Mouse (Mus musculus): ENCODE results near the gene St6galnac5.

The St6galnac5 gene

GRCm38 (mm10) chr3:152866035-152866965 lies 115.7 kb downstream of the St6galnac5 start:
- DNase-seq (ENCODE audit: low read depth) = no peak

DNA sequence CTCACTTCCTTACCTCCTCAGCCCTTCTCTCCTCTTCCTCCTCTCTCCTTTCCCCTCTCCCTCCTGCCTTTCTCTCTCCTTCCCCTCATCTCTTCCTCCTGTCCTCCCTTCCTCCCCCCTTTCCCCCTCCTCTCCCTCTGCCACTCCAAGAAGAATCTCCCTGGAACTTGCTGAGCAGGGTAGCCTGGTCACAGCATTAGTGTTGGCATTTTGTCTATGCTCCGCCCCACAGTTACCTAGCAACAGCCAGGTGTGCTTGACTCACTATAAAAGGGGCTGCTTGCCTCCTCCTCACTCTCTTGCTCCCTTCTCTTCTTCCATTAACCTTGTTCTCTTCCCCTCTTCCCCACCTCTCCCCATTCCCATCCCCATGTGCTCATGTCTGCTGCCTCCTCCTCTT lies 120.1 kb downstream of the St6galnac5 start:
- no peak for DNase-seq (ENCODE audit: low read depth)

- DNase-seq (ENCODE audit: low read depth) = no peak
Measured at GRCm38 (mm10) chr3:152861450-152861849, 120.6 kb downstream of the St6galnac5 start.

GRCm38 (mm10) chr3:152856095-152856494 lies 126.0 kb downstream of the St6galnac5 start:
- DNase-seq (ENCODE audit: low read depth) = no peak

DNA sequence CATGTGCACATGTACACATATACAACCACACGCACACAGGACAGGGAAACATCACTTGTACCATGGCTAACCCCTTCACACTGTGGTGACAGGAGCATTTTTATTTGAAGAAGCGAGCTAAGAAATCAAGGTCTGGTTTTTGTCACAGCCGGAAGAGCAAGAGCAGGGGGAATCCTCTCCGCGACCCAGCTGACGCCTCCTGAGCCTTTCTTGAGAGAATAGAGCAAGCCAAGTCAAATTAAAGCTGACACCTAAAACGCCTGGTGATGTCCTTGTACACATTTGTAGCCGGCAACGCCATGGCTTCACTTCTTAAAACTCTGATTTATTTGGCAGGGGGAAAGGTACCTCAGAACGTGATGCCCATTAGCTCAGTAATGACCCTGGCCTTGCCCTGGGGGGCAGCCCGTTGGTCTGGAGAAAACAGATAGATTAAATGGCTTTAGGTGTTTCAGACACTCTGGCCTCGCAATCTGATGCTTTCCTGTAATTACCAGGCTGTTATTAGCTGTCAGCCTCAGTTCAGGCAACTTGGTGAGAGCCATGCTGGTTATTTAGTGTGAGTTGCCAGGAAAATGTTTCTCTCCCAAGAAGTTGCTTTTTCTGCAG lies 126.9 kb downstream of the St6galnac5 start:
- DNase-seq (ENCODE audit: low read depth) = no peak

GRCm38 (mm10) chr3:152843925-152844324 lies 138.1 kb downstream of the St6galnac5 start:
- DNase-seq (ENCODE audit: low read depth) = no peak

DNA sequence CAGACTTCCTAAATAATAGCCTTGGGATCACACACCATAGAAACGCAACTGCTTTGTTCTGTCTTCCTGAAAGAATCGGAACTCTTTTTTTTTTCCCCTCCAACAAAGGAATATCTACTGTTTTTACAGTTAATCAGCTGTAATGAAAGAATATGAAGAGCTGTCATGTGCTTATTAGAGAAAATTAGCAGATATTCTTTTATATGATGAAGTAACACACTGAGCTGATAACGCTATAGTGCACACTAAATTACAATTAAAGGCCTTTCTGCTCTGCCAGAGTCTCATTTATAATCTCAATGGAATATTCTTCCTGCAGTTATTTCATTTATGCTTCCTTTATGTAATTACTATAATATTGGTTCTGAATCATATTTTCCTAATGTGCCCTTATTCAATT lies 139.4 kb downstream of the St6galnac5 start:
- DNase-seq (ENCODE audit: low read depth) = no peak

- no peak for DNase-seq (ENCODE audit: low read depth)
Measured at GRCm38 (mm10) chr3:152841264-152841663, 140.8 kb downstream of the St6galnac5 start.

DNA sequence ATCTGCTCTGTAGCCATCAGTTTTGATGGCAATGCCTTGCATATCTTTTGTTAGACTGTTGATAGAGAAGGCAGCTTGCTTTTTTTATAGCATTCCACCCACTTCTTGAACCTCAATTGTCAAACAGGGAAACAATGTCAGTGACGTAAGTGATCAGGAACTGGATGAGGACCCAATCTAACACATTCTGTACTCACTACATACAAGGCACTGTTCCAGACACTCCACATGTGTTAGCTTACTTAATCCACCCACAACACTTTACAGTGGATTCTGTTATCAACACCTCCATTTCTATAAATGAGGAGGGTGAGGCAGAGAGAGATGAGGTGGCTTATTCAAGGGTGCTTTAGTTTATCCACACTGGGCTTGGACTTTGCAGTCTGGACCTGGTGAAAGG lies 144.1 kb downstream of the St6galnac5 start:
- DNase-seq (ENCODE audit: low read depth) = no peak

DNA sequence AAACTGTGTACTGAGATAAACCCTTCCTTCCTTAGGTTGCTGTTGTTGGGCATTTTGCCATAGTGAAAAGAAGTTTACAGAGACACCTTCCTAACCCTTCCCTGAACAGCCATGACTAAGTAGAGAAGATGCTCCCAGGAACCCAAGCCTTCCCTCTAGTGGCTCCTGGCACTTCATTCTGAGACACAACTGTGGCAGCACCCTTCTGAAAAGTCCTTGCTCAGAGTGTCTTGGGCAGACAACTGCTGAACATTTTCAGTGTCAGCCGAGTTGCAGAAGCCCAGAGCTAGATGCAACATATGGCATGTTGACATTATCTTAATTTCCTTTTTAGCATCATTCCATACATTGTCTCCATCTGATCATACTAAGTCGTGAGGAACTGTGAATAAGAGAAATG lies 144.6 kb downstream of the St6galnac5 start:
- no peak for DNase-seq (ENCODE audit: low read depth)

- no peak for DNase-seq (ENCODE audit: low read depth)
Measured at GRCm38 (mm10) chr3:152832436-152832835, 149.6 kb downstream of the St6galnac5 start.

DNA sequence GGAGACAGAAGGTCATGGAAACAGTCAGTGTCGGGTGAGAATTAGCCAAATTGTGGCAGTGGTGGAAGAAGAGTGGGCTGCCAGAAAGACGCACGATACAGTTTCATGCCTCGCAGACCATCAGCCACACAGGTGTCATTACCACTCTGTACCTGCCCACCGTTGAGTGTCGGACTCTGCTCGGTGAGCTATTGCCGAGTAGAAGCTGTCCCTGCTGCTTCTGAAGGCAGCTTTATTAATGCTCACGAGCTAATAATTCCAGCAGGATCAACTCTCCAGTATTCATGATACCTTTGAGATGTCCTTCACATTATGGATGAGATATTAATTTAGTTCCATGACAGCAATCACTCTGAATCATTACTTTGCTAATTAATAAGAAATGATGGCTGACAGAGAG lies 150.1 kb downstream of the St6galnac5 start:
- no peak for DNase-seq (ENCODE audit: low read depth)

- DNase-seq (ENCODE audit: low read depth) = no peak
Measured at GRCm38 (mm10) chr3:152831377-152831776, 150.7 kb downstream of the St6galnac5 start.

DNA sequence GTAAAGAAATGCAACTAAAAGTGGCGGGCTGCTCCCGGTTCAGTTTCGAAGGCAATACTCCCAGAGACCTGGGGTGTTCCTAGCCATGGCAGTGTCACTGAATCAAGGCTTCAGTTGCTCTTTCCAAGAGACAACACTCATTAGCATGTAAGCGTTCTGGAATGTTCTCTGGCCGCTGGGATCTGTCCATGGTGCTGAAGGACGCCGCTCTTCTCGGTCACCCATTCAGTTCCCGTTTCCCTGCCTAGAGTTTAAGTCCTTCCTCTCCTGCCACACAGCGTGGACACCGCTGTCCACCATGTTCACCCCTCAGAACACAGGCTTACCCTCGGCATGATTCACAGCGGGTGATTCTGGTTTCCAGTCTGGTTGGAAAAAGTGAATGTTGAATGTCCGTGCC lies 160.8 kb downstream of the St6galnac5 start:
- DNase-seq (ENCODE audit: low read depth) = peak; percentile 37

GRCm38 (mm10) chr3:152820406-152820805 lies 161.6 kb downstream of the St6galnac5 start:
- DNase-seq (ENCODE audit: low read depth) = no peak

DNA sequence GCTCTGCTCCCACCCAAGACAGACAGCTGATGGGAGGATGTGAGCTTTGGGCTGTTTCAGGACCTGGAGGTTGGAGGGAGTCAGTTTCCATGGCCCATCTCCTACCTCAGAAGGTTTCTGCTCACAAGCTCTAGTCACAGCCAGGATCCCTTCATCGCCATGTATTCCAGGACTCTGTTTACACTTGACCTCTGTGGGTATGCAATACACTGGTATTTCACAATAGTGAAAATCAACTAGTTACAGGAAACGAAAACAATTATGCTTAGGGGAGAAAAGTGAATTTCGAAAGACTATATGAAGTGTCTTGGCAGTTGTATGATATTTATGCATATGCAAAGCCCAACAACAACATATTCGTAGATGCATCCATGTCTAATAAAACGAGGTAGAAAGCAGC lies 166.9 kb downstream of the St6galnac5 start:
- DNase-seq (ENCODE audit: low read depth) = no peak

DNA sequence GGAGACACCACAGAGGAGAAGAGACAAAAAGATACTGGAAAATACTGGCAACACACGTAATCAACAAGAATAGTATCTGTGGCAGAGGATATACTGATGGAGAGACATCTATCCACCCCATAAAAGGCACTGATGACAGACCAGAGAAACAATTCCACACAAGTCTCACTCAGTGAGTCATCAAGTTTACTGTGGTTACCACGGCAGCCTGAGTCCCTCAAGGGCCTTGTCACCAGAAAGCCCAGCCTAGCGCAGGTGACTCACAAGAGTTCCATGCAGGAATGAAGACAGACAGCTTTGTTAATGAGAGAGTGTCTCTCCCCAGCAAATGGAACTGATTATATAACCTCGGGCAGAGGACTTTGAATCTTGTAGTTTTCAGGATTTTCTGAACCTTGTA lies 168.1 kb downstream of the St6galnac5 start:
- no peak for DNase-seq (ENCODE audit: low read depth)

DNA sequence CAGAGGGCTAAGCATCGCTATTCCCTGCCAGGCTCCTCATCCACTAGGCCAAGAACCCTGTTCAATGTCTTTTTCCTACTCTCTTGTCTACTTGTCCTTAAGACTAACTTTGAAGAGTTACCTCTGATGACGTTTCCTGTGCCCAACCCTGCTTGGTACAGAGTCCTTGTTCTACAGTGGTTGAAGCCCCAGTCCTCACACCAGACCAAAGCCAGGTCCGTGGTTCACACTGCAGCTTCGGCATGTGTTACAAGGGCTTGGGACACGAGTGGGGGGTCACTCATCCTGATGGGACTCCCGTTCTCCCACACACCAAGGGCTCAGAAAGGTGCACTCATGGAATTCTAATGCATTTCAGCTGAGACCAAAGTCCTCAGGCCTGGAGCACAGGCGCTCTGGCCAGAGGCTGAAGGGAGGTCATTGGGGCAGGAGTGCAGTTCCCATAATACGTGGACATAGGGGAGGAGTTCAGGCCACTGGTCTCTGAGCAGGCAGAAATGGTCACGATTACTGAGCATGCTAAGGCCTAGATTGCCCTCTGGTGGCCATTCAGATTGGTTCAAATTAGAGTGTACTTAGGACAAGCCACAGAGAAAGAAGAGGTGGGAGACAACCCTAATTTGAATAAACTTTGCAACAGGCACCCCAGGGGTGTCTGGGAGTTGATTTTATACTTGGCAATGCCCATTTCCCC lies 182.2 kb downstream of the St6galnac5 start:
- DNase-seq (ENCODE audit: low read depth) = peak; percentile 43

DNA sequence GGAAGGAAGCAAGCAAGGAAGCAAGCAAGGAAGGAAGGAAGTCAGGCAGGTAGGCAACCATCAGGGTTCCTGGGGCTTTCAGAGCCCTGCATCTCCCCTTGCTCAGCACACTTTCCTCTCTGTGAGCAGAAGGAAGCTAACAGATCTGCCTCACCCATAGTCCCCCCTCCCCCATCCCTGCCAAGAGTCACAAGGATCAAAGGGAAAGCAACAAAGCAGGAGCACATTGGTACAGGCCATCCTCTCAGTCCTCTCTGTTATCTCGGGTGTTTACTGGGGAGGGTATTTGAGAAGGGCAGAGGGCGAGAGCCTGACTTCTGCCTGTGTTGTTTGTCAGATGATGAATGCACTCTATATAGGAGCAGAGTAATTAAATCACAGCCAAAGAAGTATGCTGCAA lies 184.7 kb downstream of the St6galnac5 start:
- DNase-seq (ENCODE audit: low read depth) = no peak

DNA sequence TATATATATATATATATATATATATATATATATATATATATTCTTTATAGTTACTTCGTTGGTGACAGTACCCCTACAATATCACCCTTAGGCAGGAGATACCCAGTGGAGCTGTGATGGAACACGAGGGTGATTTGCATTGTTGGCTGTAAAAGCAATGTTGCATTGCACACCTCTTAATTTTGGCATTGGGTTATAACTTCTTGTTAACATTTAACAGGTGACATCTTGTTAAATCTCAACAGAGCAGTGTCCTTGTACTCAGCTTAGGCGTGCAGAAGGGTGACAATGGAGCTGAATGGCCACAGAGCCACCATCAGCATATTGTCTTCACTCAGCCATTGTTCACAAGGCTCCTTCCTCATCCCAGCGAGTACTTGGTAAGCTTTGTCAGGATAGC lies 185.8 kb downstream of the St6galnac5 start:
- no peak for DNase-seq (ENCODE audit: low read depth)

GRCm38 (mm10) chr3:152793006-152793405 lies 189.0 kb downstream of the St6galnac5 start:
- DNase-seq (ENCODE audit: low read depth) = no peak

- DNase-seq (ENCODE audit: low read depth) = no peak
Measured at GRCm38 (mm10) chr3:152792601-152793000, 189.4 kb downstream of the St6galnac5 start.
